Mouse (Mus musculus) Muller cell, postnatal 12 days (primary cell): Measurements from ENCODE around the gene Flnb.

Experiments
- DNase-seq: peaks from one replicate; pipeline ENCODE4 v3.0.0-alpha.2; 2015; ENCODE audit errors: inconsistent ontology term

The Flnb gene

GRCm38 (mm10) chr14:7943101-7943800, 125.5 kb downstream of the Flnb start:
- peak; percentile 72 for DNase-seq

DNA sequence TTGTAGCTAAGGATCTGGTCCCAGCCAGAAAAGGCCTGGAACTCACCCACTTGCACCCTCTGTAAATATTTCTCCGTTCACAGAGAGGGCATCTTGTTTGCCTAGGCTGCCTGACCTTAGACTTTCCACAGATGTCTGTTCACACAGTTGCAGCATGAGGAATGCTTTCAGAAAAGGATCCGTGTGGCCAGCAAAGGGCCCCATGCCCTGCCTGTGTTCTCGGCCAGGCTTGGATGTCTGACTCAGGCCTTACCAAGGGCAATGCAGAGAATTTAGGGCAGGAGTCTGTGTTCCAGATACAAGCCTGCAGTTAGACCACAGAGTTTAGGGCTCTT, 126.0 kb downstream of the Flnb start:
- DNase-seq: peak; percentile 77

- no peak for DNase-seq
Observed at GRCm38 (mm10) chr14:7944349-7945039, 126.7 kb downstream of the Flnb start.

DNA sequence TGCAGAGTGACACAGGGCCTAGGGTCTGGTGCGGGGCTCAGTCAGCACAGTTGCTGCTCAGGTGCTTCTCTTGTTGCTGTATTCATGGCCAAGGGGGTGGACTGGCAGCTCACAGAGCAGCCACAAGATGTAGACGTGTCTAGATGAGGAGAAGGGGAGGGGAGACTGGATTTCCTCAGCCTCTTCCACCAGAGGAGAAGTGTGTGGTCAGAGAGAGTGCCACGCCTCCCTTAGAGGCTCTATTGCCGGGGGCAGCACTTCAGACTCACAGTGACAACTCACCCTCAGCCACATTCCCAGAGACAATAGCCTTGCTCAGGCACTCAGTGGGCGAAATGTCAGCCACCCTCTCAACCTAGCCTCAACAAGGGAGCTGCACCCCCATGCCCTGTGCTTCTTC, 127.5 kb downstream of the Flnb start:
- DNase-seq: no peak

- no peak for DNase-seq
Observed at GRCm38 (mm10) chr14:7951234-7951633, 133.5 kb downstream of the Flnb start.

DNA sequence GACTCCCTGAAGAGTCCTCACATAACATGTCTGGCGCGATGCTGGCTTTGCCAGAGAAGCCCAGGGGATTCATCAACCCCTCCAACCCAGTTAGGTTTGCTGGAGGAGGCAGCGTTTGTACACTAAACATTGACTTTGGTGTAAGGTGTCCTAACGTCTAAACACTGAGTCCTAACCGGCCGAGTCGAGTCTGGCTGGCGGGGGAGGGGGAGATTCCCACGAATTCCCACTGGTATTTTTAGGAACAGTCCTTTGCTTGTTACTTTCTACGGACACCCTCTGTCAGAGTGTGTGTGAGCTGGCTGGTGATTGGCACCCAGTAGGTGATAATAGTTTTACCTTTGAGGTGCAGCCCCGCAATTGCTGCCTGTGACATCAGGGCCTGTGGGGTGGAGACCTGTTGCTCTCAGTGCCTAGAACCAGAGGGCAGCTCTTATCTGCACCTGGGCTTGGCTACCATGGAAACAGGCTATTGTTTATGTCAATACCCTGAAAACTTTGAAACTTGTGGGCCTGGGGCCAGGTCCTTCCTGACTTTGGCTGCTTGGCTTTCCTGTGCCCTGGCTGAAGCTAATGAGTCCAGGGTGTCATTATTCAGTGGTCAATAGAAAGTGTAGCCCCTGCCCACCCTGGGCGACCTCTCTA, 135.0 kb downstream of the Flnb start:
- DNase-seq: peak; percentile 82

DNA sequence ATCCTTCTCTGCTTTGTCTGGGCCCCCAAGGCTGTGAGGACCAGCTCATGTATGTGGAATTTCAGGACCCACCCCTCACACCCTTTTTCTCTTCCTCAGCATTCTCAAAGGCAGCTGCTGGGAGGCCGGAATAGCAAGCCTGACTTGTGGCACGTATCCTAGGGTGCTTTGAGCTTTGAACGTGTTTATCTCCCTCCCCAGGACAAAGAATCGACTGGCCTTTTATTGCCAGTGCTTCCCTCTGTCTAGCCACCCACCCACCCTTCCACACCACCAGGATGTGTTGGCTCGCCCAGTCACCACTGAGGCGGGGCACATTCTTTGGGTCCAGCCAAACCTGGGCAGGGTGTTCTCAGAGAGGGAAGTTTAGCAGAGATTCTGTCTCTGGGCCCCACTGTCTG, 136.3 kb downstream of the Flnb start:
- peak; percentile 90 for DNase-seq

- DNase-seq: no peak
Observed at GRCm38 (mm10) chr14:7956427-7956826, 138.7 kb downstream of the Flnb start.

DNA sequence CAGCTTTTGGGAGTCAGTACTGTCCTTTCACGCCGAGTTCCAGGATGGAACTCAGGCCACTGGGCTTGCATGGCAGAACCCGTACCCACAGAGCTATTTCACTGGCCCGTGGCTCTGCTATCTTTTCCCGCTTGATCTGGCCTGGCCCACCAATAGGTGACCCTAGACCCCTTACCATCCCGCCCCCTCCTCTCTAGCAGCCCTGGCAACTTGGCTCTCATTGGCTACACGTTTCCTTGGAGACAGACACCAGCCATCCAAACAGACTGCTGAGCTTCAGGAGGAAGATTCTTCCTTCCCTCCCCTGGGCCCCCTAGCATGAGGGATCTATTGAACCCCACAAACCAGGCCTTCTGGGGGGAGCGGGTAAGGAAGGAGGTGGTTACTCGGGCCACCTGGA, 139.3 kb downstream of the Flnb start, which contains the start of gene Gm45521:
Gene Gm45521, plus strand, starts transcription at position 240 of the 400 bp plus-strand sequence.
- DNase-seq: no peak

GRCm38 (mm10) chr14:7960616-7961015, 142.9 kb downstream of the Flnb start:
- no peak for DNase-seq

GRCm38 (mm10) chr14:7961714-7962113, 144.0 kb downstream of the Flnb start:
- peak; percentile 72 for DNase-seq

- DNase-seq: no peak
Observed at GRCm38 (mm10) chr14:7962626-7963025, 144.9 kb downstream of the Flnb start.

DNA sequence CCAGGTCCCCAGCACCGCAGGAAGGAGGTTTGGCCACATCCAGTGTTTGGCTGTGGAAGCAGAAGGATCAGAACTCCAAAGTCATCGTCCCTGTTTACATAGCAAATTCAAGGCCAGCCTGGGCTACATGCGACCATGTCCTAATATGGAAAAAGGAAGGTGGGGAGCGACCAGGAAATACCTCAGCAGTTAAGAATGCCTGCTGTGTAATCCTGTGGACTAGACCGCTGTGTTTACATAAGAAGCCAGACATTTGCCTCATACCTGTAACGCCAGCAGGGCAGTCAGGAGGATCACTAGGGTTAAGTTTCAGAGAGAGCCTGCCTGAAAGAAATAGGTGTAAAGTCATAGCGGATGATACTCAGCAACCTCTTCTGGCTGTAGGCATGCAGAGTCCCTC, 145.4 kb downstream of the Flnb start:
- no peak for DNase-seq

DNA sequence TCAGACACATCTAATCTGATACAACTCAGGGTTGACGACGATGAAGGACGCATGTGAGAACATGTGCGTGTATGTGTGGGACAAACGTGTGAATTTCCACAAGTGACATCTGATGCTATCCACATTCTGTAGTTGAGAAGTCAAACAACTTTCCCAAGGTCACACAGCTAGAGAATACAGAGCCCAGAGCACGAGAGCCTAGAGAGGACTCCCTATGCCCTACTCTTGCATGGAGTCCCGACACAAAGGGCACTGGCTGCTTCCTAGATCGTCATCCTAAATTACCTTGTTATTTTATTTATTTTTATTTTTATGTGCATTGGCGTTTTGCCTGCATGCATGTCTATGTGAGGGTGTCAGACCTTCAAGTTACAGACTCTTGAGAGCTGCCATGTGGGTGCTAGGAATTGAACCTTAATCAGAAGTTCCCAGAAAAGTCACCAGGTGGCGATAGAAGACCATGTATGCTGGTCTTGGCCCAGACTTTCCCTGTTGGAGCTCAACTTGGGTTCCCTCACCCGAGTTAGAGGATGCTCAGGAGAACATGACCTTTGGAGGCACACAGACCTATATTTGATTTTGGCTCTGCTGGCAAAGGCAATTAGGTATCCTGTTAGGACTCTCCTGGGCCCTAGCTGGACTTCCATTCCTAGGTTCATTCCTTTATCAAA, 146.6 kb downstream of the Flnb start:
- DNase-seq: peak; percentile 53

- no peak for DNase-seq
Observed at GRCm38 (mm10) chr14:7971889-7972493, 154.2 kb downstream of the Flnb start.

DNA sequence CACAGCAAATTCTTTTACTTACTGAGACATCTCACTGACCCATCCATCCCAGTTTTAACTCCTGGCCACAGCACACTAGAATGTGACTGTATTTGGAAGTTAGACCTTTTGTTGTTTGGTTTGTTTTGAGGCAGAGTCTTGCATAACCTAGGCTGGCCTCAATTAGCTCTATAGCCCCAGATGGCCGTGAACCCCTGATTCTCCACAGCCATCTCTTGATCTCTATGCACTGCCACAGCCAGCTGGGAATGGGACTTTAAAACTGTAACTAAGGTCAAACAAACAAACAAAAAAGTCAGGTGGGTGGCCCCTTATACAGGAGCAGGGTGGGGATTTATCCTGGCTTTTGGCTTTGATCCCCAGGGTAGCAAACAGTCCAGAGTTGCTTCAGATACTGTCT, 156.9 kb downstream of the Flnb start:
- no peak for DNase-seq

GRCm38 (mm10) chr14:7975177-7975576, 157.4 kb downstream of the Flnb start:
- DNase-seq: no peak

DNA sequence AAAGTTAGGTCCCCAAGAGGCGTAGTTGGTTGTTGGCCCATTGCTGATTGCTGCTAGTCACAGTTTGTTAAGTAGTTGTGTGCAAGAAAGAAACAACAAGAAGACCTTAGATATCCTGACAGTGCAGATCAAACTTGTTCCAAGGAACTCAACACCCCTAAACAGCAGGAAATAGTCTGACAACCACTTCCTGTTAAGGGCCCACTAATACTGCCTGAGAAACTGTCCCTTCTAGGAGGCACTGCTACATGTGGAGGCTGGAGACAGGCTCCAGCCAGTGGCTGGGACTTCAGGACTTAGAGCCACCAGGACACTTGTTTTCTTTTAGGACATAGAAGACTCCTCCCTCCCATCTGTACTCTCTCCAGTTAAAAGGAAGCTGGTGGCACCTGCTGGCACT, 159.7 kb downstream of the Flnb start:
- DNase-seq: no peak

DNA sequence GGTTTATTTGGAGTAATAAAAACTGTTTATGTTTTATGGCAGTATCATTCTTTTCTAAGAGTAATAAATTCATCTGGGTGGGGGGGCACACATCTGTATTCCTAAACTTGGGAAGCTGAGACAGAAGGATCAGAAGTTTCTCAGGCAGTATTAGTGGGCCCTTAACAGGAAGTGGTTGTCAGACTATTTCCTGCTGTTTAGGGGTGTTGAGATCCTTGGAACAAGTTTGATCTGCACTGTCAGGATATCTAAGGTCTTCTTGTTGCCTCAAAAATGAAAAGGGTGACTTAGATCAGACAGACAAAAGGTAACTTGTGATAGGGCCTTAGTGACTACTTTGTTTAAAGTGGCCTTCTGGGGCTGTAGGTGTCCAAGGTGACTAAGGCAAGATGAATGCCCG, 160.4 kb downstream of the Flnb start:
- no peak for DNase-seq

DNA sequence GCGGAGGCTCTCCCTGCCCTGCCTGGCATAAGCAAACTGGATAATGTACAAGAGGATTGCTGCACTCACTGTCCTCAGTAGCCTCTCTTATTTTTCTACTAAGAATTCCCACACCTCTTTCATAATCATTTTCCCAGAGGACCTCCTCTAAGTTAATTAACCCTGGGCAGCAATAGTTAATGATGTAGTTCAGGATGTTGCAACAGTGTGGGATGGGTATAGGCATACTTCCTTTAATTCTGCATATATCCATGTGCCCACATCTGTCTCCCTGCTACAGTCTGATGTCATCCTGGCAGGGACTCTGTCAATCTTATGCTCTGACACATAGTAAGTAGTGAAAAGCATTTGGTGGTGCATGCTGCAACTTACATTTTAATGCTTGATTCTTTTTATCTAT, 163.5 kb downstream of the Flnb start:
- no peak for DNase-seq

DNA sequence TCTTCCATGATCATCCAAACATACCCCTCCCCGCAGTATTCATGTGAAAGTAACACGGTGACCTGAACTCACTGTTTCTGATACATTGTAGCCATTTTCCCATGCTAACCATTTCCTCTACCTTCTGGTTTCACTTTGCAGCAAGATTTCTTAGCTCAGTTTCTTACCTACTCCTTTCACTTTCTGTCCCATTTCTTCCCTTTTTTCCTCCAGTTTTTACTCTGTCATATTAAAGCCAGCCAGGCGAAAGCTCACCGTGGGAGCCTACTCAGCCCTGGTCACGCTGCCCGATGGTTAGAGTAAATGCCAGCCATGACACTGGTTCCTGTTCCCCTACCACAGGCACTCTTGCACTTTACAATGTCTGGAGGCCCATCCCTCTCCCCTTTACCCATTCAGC, 169.2 kb downstream of the Flnb start:
- no peak for DNase-seq

- no peak for DNase-seq
Observed at GRCm38 (mm10) chr14:7989371-7989770, 171.6 kb downstream of the Flnb start.
